Mouse (Mus musculus) cerebellum, postnatal 36 days (tissue): ENCODE data around the gene Fancf.

Experiments used
- DNase-seq, 2 experiments: peaks; one replicate each; pipeline ENCODE4 v3.0.0; 2021 to 2022; ENCODE audit warnings: mixed read lengths in 2 of 2

Fancf gene

DNA sequence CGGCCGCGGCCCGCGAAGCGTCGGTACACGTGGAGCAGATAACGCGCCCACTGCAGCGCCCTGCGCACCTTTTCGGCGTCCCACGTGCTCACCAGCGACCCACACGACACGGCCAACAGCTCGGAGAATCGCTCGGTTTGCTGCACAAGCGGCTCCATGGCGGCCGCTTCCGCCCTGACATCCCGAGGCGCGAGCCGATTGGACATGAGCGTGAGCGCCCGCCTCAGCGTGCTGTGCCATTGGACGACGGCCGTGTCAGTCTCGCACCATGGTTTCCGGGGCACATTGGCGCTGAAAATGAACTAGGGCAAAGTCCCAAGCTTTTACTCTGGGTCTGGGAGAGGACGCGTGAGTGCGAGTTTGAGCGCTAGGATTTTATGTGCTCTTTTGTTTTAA, at the start of gene Fancf:
Gene Fancf, minus strand, starts transcription at position 171 of the 396 bp plus-strand sequence.
- DNase-seq, result peak; percentile 98 to 100

DNA sequence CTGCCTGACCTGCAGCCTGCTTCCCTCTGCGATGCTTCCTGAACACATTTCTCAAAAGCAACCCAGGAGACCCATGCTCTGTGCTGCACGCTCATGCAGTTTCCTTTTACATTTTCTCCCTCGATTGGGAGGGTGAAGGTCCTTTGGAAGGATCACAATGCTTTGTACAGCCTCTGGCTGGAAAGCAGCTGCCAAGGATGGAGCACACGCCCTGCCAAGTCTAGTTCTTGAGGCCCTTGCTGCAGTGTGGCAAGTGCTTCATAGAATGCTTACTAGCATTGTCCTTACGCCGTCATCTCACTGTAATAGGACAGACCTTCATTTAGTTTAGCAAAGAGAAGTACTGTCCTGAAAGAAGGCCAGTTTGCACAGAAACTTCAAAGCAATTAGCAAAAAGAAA, 37.0 kb upstream of the Fancf start:
- DNase-seq, result no peak

GRCm38 (mm10) chr7:51894939-51895338, 32.9 kb upstream of the Fancf start:
- no peak for DNase-seq

DNA sequence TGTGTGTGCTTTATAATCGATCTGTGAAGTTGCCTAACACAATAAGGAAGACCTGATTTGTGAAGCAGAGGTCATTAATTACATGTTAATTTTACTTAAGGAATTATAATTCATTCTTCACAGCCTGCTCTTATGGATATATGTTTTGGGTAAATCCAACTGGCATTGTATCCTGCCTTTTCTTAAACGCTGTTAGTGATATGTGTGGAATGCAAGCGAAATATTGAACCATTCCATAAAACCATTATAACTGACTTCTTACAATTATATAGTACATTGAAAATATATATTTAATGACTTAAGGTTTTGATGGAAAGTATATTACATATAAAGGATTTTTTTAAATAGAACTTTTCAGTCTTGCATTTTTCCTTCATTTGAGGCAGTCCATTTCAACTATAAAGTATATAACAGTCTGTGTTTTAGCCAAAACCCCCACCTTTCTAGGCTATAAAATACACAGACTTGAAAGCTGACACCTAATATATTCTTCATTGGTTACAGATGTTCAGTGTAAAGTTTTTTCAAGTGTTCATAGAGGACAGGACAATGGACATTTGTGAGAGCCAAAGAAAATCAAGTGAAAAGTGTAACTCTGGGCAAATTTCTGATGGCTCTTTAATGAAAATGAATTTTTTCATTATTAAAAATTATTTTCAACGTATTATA, 32.2 kb upstream of the Fancf start:
- no peak for DNase-seq

GRCm38 (mm10) chr7:51893008-51893407, 30.9 kb upstream of the Fancf start:
- DNase-seq, result no peak

GRCm38 (mm10) chr7:51892224-51892965, 30.3 kb upstream of the Fancf start:
- DNase-seq, result no peak

- DNase-seq, result no peak
Observed at GRCm38 (mm10) chr7:51889601-51890000, 27.5 kb upstream of the Fancf start.

GRCm38 (mm10) chr7:51887678-51888567, 25.9 kb upstream of the Fancf start:
- DNase-seq, result no peak

DNA sequence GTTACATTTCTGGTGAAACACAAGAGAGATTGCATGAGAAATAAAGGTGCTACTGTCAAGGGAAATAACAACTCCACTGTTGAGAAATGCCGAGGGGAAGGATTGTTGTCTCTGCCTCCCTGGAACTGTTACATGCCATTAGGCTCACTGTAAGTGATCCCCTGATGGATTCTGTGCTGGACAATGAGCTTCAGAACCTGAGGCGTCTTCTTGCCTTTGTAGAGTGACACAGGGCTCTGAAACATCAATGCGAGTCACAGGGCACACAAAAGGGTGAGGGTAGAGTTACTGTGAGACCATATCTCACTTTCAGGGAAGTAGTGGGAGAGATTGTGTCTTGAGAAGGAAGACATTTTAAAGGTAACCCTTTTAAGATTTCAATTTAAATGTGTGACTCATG, 23.3 kb upstream of the Fancf start:
- no peak for DNase-seq

GRCm38 (mm10) chr7:51880121-51880520, 18.1 kb upstream of the Fancf start:
- no peak for DNase-seq

DNA sequence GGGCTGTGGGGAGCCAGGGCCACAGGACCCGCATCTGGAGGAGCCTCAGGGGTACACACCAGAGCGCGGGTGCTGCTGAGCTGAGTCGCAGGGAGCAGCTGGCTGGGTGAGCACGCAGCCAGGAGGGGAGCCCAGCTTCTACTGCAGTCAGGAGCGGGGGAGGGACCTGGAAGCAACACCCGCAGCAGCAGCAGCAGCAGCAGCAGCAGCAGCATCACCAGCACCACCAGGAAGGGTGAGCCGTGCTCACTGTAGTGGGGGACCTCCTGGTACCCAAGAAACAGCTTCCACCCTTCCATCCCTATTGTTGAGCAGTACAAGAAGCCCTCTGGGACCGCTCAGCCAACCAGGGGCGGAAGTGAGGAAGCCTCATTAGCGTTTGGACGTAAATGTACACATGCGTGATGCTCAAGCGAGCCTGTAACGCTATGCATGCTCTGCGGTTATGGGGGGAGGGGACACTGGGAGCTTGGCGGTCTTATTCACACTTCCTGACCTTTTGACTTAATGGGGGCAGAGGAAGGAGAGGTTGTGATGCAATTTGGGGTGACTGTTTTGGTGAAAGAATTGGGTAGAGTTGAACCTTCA, 17.2 kb upstream of the Fancf start:
- DNase-seq, result peak; percentile 11 to 24

DNA sequence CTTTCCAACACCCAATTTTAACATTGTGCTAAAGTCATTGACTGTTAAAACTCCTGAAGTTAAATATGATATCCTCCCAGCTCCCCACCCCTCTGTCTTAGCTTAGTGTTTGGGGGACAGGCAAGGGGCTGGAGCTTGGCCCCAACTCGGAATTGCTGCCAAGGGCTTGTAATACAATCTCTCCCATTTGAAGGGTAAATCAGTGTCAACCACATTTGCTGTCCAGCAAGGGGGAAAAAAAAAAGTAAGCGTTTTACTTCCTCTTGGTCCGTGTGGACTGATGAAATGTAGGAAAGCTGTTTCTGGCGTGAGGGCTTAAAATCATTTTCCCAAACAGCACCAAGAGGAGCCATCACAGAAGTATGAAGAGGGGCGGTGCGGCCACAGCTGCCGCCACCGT, 16.7 kb upstream of the Fancf start:
- no peak for DNase-seq

DNA sequence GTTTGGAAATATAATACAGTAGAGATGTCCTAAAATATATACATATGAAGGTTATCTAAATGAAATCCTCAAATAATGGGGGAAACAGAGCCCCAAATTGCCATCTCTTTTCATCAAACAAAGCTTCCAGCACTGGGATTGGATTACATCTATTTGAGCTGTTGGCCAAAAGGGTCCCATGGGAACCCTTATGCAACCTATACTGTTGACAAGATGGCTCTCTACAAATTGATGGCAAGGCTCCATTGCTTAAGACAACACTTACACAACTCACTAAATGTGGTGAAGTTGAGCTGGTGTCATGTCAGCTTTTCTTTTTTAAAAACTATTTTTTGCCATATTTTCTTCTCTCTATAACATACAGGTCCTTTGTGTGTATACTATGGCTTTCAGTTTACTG, 14.2 kb upstream of the Fancf start:
- no peak for DNase-seq

GRCm38 (mm10) chr7:51872597-51872996, 10.5 kb upstream of the Fancf start:
- DNase-seq, result no peak

GRCm38 (mm10) chr7:51872041-51872440, 10.0 kb upstream of the Fancf start:
- no peak for DNase-seq

GRCm38 (mm10) chr7:51867983-51868382, 5.9 kb upstream of the Fancf start:
- DNase-seq, result no peak

DNA sequence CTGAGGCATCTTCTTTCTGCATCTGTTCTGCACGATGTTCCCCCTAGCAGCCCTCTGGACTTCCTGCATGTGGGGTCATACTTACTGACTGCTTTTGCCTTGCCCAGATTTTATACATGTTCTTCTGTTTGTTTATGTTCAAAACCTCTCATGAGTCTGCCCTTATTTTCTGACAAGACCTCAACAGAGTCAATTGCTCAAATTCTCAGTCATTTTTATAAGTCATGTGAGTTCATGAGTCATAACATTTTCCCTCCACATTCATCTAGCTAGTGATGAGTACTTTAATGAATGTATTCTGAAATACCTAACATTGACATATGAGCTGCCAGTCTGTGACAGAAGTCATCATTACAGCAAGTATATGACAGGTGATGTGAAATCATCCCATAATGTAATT, 3.3 kb upstream of the Fancf start:
- no peak for DNase-seq

DNA sequence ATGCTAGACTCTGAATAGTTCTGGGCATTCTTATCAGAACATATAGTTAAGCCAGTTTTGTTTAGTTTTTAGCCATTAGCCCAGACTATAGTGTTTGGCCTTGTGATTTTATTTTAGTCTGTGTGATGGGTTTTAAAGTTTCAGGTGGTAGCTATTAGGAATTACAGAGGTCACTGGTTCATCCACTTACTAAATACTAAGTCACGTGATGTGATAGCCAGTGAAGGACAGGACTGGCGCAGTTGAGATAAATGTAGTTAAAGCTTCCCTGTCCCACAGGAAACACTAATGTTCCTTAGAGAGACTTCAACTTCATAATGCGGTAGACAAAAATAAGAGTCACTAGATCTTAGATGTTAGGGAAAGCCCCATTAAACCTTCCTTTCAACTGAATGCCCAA, 775 bp upstream of the Fancf start:
- DNase-seq, result no peak

- peak; percentile 86 to 87 for DNase-seq
Observed at GRCm38 (mm10) chr7:51861250-51862096, 594 bp downstream of the Fancf start, which contains the start of gene Gas2. Gas2 (plus strand) TSS chr7:51862015.

- no peak for DNase-seq
Observed at GRCm38 (mm10) chr7:51851890-51852507, 10.1 kb downstream of the Fancf start.

- no peak for DNase-seq
Observed at GRCm38 (mm10) chr7:51850877-51851276, 11.2 kb downstream of the Fancf start.

- DNase-seq, result no peak
Observed at GRCm38 (mm10) chr7:51840515-51840914, 21.6 kb downstream of the Fancf start.
